Mouse (Mus musculus): Measurements from ENCODE around the gene Arrdc3. TPM values are rescaled to one million over a fixed set of nuclear protein-coding genes. Genes with fewer than 3 reads are reported as not detected.

The Arrdc3 gene
- 37.8 and 50.5 TPM in 2 replicates for polyA plus RNA-seq (2012; rRNA removed; ENCODE audit: low replicate concordance)

GRCm38 (mm10) chr13:80883190-80883589 lies at the start of gene Arrdc3:
Gene Arrdc3, plus strand, starts transcription at chr13:80883384.

